Mouse (Mus musculus) layer of hippocampus, postnatal 14 days (tissue): ENCODE measurements around the gene Gm32717. TPM values are rescaled to one million over a fixed set of nuclear protein-coding genes. Genes with fewer than 3 reads are reported as not detected.
"Not testable (repeated sequence)": the region's sequence is repeated elsewhere in the genome, so short reads cannot be mapped to it uniquely, and the experiment has no call there.

Experiments used
- DNase-seq, 2 experiments: peaks; one replicate each; pipeline ENCODE4 v3.0.0; 2021 to 2022; ENCODE audit warnings: low spot score in 2 of 2, mixed read lengths in 1 of 2
- long read RNA-seq, 2 experiments: library from polyadenylated mRNA; stranded (forward); transcript quantifications; one replicate each; pipeline ENCODE4 v2.0.0; 2021
- total RNA-seq, 2 experiments: library from RNA; stranded (reverse); gene quantifications; 2 replicates each; pipeline ENCODE4 v1.2.3; 2021

The Gm32717 gene
- under 1 TPM; 0.69 to 0.91 TPM for total RNA-seq
- long read RNA-seq, experiment 1 = 0 reads
- long read RNA-seq, experiment 2 = 0 reads

- not testable (repeated sequence) for DNase-seq
These were observed at the start of gene Gm32717 for GRCm38 (mm10) chr10:118240680-118241079. Gm32717 (minus strand) TSS chr10:118240780.

DNA sequence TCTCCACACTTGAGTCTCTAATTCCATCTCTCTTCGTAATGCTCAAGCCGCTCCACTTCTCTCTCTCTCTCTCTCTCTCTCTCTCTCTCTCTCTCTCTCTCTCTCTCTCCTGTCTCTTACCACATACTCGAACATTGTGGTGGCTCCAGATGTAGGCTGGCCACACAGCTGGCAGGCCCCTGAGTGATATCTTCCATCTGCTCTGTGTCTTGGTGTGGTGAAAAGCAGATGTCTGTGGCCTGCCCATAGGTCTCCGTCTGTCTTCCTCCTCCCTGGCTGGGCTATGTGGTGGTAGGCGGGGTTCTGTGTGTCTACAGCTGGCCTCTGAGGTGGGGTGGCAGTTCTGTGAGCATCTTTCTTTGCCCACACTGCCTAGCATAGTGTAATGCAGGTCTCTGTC, 42.4 kb upstream of the Gm32717 start:
- not testable (repeated sequence) for DNase-seq

- not testable (repeated sequence) for DNase-seq
These were observed 42.0 kb upstream of the Gm32717 start for GRCm38 (mm10) chr10:118282565-118282964.

GRCm38 (mm10) chr10:118278069-118278468, 37.5 kb upstream of the Gm32717 start:
- not testable (repeated sequence) for DNase-seq

- not testable (repeated sequence) for DNase-seq
These were observed 30.8 kb upstream of the Gm32717 start for GRCm38 (mm10) chr10:118271416-118271815.

DNA sequence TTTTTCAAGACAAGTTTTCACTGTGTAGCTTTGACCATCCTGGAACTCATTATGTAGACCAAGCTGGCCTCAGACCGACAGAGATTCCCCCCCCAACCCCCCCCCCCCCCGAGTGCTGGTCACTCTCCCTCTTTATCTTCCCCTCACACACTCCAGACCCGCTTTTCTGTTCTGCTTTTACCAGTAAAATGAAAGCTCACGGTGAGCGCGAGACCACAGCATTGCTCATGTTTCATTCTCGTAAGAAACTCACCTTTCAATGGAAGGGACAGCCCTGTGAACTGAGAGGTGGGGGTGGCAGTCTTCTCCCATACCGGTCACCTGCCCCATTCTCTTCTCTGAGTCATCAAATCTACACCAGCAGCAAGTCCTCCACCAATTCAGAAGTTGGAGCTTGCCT, 28.2 kb upstream of the Gm32717 start:
- not testable (repeated sequence) for DNase-seq

DNA sequence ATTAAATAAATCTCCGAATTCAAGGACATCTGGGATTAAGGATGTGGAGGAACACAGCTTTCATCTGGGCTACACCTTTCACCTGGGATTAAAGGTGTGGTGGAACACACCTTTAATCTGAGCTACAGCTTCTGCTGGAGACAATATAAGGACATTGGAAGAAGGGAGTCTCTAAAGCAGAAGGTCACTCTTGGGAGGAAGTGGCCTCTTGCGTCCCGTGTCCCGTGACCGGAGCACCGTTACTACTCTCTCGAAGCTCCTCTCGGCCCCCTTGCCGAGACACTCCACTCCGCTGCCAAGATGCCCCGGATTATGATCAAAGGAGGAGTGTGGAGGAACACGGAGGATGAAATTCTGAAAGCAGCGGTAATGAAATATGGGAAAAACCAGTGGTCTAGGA, 17.8 kb upstream of the Gm32717 start, which contains the start of gene Gm32802:
Gm32802 (plus strand) TSS at position 301 of the 400 bp plus-strand sequence.
- not testable (repeated sequence) for DNase-seq

- peak in 1 of 2 experiments; percentile 21 for DNase-seq
These were observed 10.3 kb upstream of the Gm32717 start for GRCm38 (mm10) chr10:118250852-118251295.

GRCm38 (mm10) chr10:118249006-118249595, 8.5 kb upstream of the Gm32717 start:
- DNase-seq = peak in 1 of 2 experiments; percentile 21

GRCm38 (mm10) chr10:118232607-118233006, 8.0 kb downstream of the Gm32717 start:
- not testable (repeated sequence) for DNase-seq

- not testable (repeated sequence) for DNase-seq
These were observed 13.0 kb downstream of the Gm32717 start for GRCm38 (mm10) chr10:118227629-118228028.

- peak in 1 of 2 experiments; percentile 34 for DNase-seq
These were observed 24.7 kb downstream of the Gm32717 start for GRCm38 (mm10) chr10:118215719-118216393.

DNA sequence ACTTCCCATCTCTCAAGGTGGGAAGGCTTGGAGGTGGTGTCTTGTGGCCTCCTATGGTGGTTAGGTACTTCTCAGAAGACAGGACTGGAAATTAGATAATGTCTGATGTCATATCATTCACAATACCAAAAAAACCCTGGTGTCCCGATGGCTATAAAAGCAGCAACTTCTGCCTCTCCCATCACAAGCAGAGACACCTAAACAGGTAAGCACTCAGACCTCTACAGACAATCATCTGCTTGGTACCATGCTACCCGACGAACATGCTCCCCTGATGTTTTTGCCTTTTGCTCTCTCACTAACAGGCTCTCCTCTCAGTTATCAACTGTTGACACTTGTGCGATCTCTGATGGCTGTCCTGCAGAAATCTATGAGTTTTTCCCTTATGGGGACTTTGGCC, 35.9 kb downstream of the Gm32717 start, which contains the start of gene Il22:
Il22 (plus strand) TSS at position 301 of the 400 bp plus-strand sequence.
- no peak for DNase-seq

DNA sequence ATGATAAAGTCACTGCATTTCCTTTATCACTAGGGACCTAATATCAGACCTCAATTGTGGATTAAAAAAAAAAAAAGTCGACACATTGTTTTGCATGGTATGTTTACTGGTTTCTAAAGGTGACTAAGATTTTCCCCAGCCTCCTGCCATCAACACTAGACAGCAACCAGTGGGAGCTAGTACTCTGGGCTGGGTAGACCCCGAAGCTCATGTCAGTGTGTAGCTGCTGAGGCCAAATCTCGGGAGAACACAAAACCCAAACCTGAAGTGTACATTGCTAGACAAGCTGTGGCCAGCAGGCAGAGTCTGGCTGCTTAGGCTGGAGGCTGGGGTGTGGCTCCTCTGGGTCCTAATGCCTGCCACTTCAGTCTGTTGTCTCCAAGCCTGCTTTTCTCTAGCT, 45.4 kb downstream of the Gm32717 start:
- DNase-seq = not testable (repeated sequence)

Other genes starting within 250 kb of the Gm32717 start
- 10 to 100 TPM; 11.0 to 13.1 TPM for gene Mdm1, start 99.0 kb downstream of the Gm32717 start, total RNA-seq
- not detected for gene Il22, start 35.8 kb downstream of the Gm32717 start, total RNA-seq
- under 1 TPM; 0.69 to 0.91 TPM for gene Gm32802, start 17.9 kb upstream of the Gm32717 start, total RNA-seq
- gene Iltifb, start 54.3 kb upstream of the Gm32717 start, total RNA-seq = not detected
- gene Gm9040, start 86.2 kb upstream of the Gm32717 start, total RNA-seq = not detected
- gene Gm9044, start 91.6 kb upstream of the Gm32717 start, total RNA-seq = not detected
- gene Gm9045, start 97.1 kb upstream of the Gm32717 start, total RNA-seq = not detected
- gene Gm9046, start 102.5 kb upstream of the Gm32717 start, total RNA-seq = not detected
- gene Gm9048, start 107.9 kb upstream of the Gm32717 start, total RNA-seq = under 1 TPM in 1 of 2 experiments, not detected in 1; 0.21 TPM
- gene Gm9049, start 113.3 kb upstream of the Gm32717 start, total RNA-seq = not detected
- not detected for gene Ifng, start 200.3 kb upstream of the Gm32717 start, total RNA-seq